Mouse (Mus musculus) midbrain, embryonic 11.5 days (tissue): ENCODE data around the gene Sec24c. TPM values are rescaled to one million over a fixed set of nuclear protein-coding genes. Genes with fewer than 3 reads are reported as not detected.
"Not testable (repeated sequence)": the region's sequence is repeated elsewhere in the genome, so short reads cannot be mapped to it uniquely, and the experiment has no call there.

Source experiments
- ATAC-seq: fragments of 200-750 bp; cut with Nextera tagmentation; 2 replicates; pipeline ENCODE4 v1.8.0; 2017; ENCODE audit warnings: moderate TSS enrichment, moderate library complexity; ENCODE audit not compliant: low FRiP score
- DNase-seq: peaks from one replicate; pipeline ENCODE4 v3.0.0; 2015; ENCODE audit warnings: low spot score; ENCODE audit errors: missing footprints
- H3K27ac ChIP-seq: fragments of 300-500 bp; sonication (generic); 2 replicates; pipeline ENCODE4 v1.5.1; 2014; ENCODE audit warnings: low read depth, low read length
- H3K27me3 ChIP-seq: fragments of 300-500 bp; sonication (generic); 2 replicates; pipeline ENCODE4 v1.6.1; 2014; ENCODE audit warnings: mild to moderate bottlenecking, low read length, moderate library complexity, mixed read lengths; ENCODE audit not compliant: control insufficient read depth, insufficient read depth
- H3K36me3 ChIP-seq: fragments of 300-500 bp; sonication (generic); 2 replicates; pipeline ENCODE4 v1.6.1; 2014; ENCODE audit warnings: mild to moderate bottlenecking, low read length, moderate library complexity, mixed read lengths; ENCODE audit not compliant: control insufficient read depth, insufficient read depth
- H3K4me1 ChIP-seq: fragments of 300-500 bp; sonication (generic); 2 replicates; pipeline ENCODE4 v1.6.1; 2014; ENCODE audit warnings: low read length; ENCODE audit not compliant: control insufficient read depth, insufficient read depth
- H3K4me2 ChIP-seq: fragments of 300-500 bp; sonication (generic); 2 replicates; pipeline ENCODE4 v1.6.1; 2014; ENCODE audit warnings: mild to moderate bottlenecking, moderate library complexity
- H3K4me3 ChIP-seq: fragments of 300-500 bp; sonication (generic); 2 replicates; pipeline ENCODE4 v1.5.1; 2014; ENCODE audit warnings: low read depth, low read length
- H3K9ac ChIP-seq: fragments of 300-500 bp; sonication (generic); 2 replicates; pipeline ENCODE4 v1.6.1; 2014; ENCODE audit warnings: low read length
- H3K9me3 ChIP-seq: fragments of 300-500 bp; sonication (generic); 2 replicates; pipeline ENCODE4 v1.6.1; 2016; ENCODE audit warnings: low read length; ENCODE audit not compliant: control insufficient read depth
- WGBS: fragments of 180-500 bp; shearing (Covaris S2); extraction: QIAGEN DNeasy Blood & Tissue Kit; methylation state at CpG from one replicate; pipeline ENCODE4 v1.1.7; 2014; 5-methylcytosine and 5-hydroxymethylcytosine counted together
- polyA plus RNA-seq: library from polyadenylated mRNA; unstranded; fragments of >200 nt; fragmentation: Nextera tagmentation; extraction: Ambion mirVana; gene quantifications from 2 replicates; pipeline ENCODE4 v1.2.1, GENCODE M21; 2014

The Sec24c gene
- polyA plus RNA-seq, 1 experiment from 2014 or later = 74.7 TPM

GRCm38 (mm10) chr14:20701554-20701953 is 27.4 kb downstream of the Sec24c start:
- H3K27ac ChIP-seq = no peak overlapping the region
- H3K4me1 ChIP-seq = peaks cover 22% of the 10 kb centered on the region
- WGBS = 85% methylated on average over 8 of the region's 8 CpGs
- H3K4me2 ChIP-seq = peak overlapping the region; percentile 68; the same call in 1 of the 2 replicates
- H3K4me3 ChIP-seq = no peak overlapping the region
- ATAC-seq (no peak), DNase-seq (no peak)
- no peak overlapping the region for H3K9ac ChIP-seq
- no peaks in the 10 kb centered on the region for H3K27me3 ChIP-seq
- no peaks in the 10 kb centered on the region for H3K9me3 ChIP-seq
- H3K36me3 ChIP-seq = peaks cover 8% of the 10 kb centered on the region; the same call in 1 of the 2 replicates

- peak overlapping the region; percentile 82 for H3K4me3 ChIP-seq
- peak overlapping the region; percentile 95 for H3K9ac ChIP-seq
- H3K27ac ChIP-seq = no peak overlapping the region
- peaks cover 20% of the 10 kb centered on the region for H3K4me1 ChIP-seq
- no peaks in the 10 kb centered on the region for H3K9me3 ChIP-seq
- H3K4me2 ChIP-seq = peak overlapping the region; percentile 68
- 16% methylated on average over 15 of the region's 15 CpGs for WGBS
- H3K27me3 ChIP-seq = no peaks in the 10 kb centered on the region
- peaks cover 8% of the 10 kb centered on the region; the same call in 1 of the 2 replicates for H3K36me3 ChIP-seq
- DNase-seq (peak; percentile 69), ATAC-seq (peak; percentile 18; the same call in 1 of the 2 replicates)
Measured at GRCm38 (mm10) chr14:20702096-20702740, 28.1 kb downstream of the Sec24c start.

- WGBS = under 1% methylated on average over 61 of the region's 61 CpGs
- Histone ChIP-seq H3K27me3 (no peaks in the 10 kb centered on the region), H3K9me3 (no peaks in the 10 kb centered on the region), H3K4me3 (peak within 1 kb of the TSS; percentile 82), H3K4me1 (peaks cover 17% of the 10 kb centered on the region), H3K9ac (peak within 1 kb of the TSS; percentile 95), H3K36me3 (peaks cover 8% of the 10 kb centered on the region; the same call in 1 of the 2 replicates), H3K27ac (peak within 1 kb of the TSS; percentile 69), H3K4me2 (peak within 1 kb of the TSS; percentile 68)
- ATAC-seq (peak; percentile 72), DNase-seq (peak; percentile 99)
Measured at GRCm38 (mm10) chr14:20702741-20703381, 28.8 kb downstream of the Sec24c start, which contains the start of gene Chchd1. Chchd1 (plus strand) TSS chr14:20703006.

- H3K9me3 ChIP-seq, H3K27me3 ChIP-seq, H3K27ac ChIP-seq, H3K36me3 ChIP-seq, DNase-seq, ATAC-seq: not testable (repeated sequence)
- WGBS = 17% methylated on average over 8 of the region's 8 CpGs
- Histone ChIP-seq H3K4me1 (peaks cover 14% of the 10 kb centered on the region), H3K4me2 (peak overlapping the region; percentile 68), H3K9ac (peak overlapping the region; percentile 95), H3K4me3 (peak overlapping the region; percentile 82)
Measured at GRCm38 (mm10) chr14:20703461-20703860, 29.4 kb downstream of the Sec24c start.

GRCm38 (mm10) chr14:20707201-20708190 is 33.4 kb downstream of the Sec24c start, which contains the start of gene Zswim8:
Zswim8 (plus strand) TSS chr14:20707552.
- H3K4me1 ChIP-seq = peaks cover 15% of the 10 kb centered on the region
- peak; percentile 99 for DNase-seq
- WGBS = 1% methylated on average over 76 of the region's 80 CpGs
- H3K9ac ChIP-seq = peak within 1 kb of the TSS; percentile 95
- peak within 1 kb of the TSS; percentile 63 for H3K4me2 ChIP-seq
- H3K27ac ChIP-seq = peak within 1 kb of the TSS; percentile 49; the same call in 1 of the 2 replicates
- peaks cover 8% of the 10 kb centered on the region for H3K36me3 ChIP-seq
- no peaks in the 10 kb centered on the region for H3K9me3 ChIP-seq
- no peaks in the 10 kb centered on the region for H3K27me3 ChIP-seq
- peak within 1 kb of the TSS; percentile 98 for H3K4me3 ChIP-seq
- ATAC-seq = peak; percentile 92

GRCm38 (mm10) chr14:20708239-20708638 is 34.1 kb downstream of the Sec24c start:
- H3K9me3 ChIP-seq = no peaks in the 10 kb centered on the region
- 9% methylated on average over 10 of the region's 10 CpGs for WGBS

GRCm38 (mm10) chr14:20713832-20714231 is 39.7 kb downstream of the Sec24c start:
- Histone ChIP-seq H3K4me2 (no peak overlapping the region), H3K4me3 (no peak overlapping the region), H3K9me3 (no peaks in the 10 kb centered on the region), H3K4me1 (peaks cover under 1% of the 10 kb centered on the region), H3K27ac (no peak overlapping the region), H3K36me3 (peaks cover 47% of the 10 kb centered on the region), H3K27me3 (no peaks in the 10 kb centered on the region), H3K9ac (no peak overlapping the region)
- no peak for ATAC-seq
- WGBS = 85% methylated on average over 11 of the region's 11 CpGs
- DNase-seq = no peak

More at GRCm38 (mm10) chr14:20708239-20708638, 34.1 kb downstream of the Sec24c start:
- Histone ChIP-seq H3K4me2 (peak overlapping the region; percentile 63), H3K36me3 (peaks cover 15% of the 10 kb centered on the region), H3K27ac (no peak overlapping the region), H3K4me3 (peak overlapping the region; percentile 98), H3K27me3 (no peaks in the 10 kb centered on the region), H3K4me1 (peaks cover 15% of the 10 kb centered on the region), H3K9ac (peak overlapping the region; percentile 95)
- ATAC-seq (no peak), DNase-seq (no peak)

- ATAC-seq (no peak), DNase-seq (no peak)
- 92% methylated on average over 10 of the region's 10 CpGs for WGBS
- H3K4me2 ChIP-seq = no peak overlapping the region
- H3K36me3 ChIP-seq = peaks cover 57% of the 10 kb centered on the region
- no peak overlapping the region for H3K27ac ChIP-seq
- no peaks in the 10 kb centered on the region for H3K4me1 ChIP-seq
- no peak overlapping the region for H3K9ac ChIP-seq
- no peaks in the 10 kb centered on the region for H3K9me3 ChIP-seq
- no peaks in the 10 kb centered on the region for H3K27me3 ChIP-seq
- no peak overlapping the region for H3K4me3 ChIP-seq
Measured at GRCm38 (mm10) chr14:20718443-20718842, 44.3 kb downstream of the Sec24c start.
